Mouse (Mus musculus) cortical plate, adult 2 months (tissue): ENCODE data around the gene 9330182L06Rik.

Experiments used
- CTCF ChIP-seq: fragments of 200-500 bp; IDR thresholded peaks from 2 replicates; pipeline ENCODE4 v1.5.1; 2011; ENCODE audit warnings: mild to moderate bottlenecking, control low read depth, low read length; ENCODE audit not compliant: insufficient read depth; ENCODE audit errors: extremely low read depth
- POLR2A ChIP-seq: fragments of 200-500 bp; IDR thresholded peaks from 2 replicates; pipeline ENCODE4 v1.6.1; 2011; ENCODE audit warnings: mild to moderate bottlenecking, low read length, control low read depth; ENCODE audit not compliant: insufficient read depth; ENCODE audit errors: extremely low read depth

GRCm38 (mm10) chr5:9339511-9340173, 73.7 kb downstream of the 9330182L06Rik start:
- no peak for TF ChIP-seq CTCF
- TF ChIP-seq POLR2A, result no peak
